Mouse (Mus musculus) forebrain, embryonic 12.5 days (tissue): Measurements from ENCODE around the gene Cnih3. TPM values are rescaled to one million over a fixed set of nuclear protein-coding genes. Genes with fewer than 3 reads are reported as not detected.

ENCODE experiments used
- ATAC-seq: fragments of 200-750 bp; cut with Nextera tagmentation; 2 replicates; pipeline ENCODE4 v1.8.0; 2017; ENCODE audit warnings: moderate TSS enrichment; ENCODE audit not compliant: low FRiP score
- H3K27ac ChIP-seq: fragments of 300-500 bp; sonication (generic); 2 replicates; pipeline ENCODE4 v1.5.1; 2016; ENCODE audit warnings: mild to moderate bottlenecking
- H3K27me3 ChIP-seq: fragments of 300-500 bp; sonication (generic); 2 replicates; pipeline ENCODE4 v1.6.1; 2016; ENCODE audit warnings: mild to moderate bottlenecking
- H3K36me3 ChIP-seq: fragments of 300-500 bp; sonication (generic); replicated peaks from 2 replicates; pipeline ENCODE4 v1.6.1; 2016; ENCODE audit warnings: mild to moderate bottlenecking
- H3K4me1 ChIP-seq: fragments of 300-500 bp; sonication (generic); 2 replicates; pipeline ENCODE4 v1.6.1; 2016
- H3K4me2 ChIP-seq: fragments of 300-500 bp; sonication (generic); 2 replicates; pipeline ENCODE4 v1.6.1; 2016; ENCODE audit warnings: mild to moderate bottlenecking, moderate library complexity
- H3K4me3 ChIP-seq: fragments of 300-500 bp; sonication (generic); replicated peaks from 2 replicates; pipeline ENCODE4 v1.5.1; 2016; ENCODE audit warnings: mild to moderate bottlenecking
- H3K9ac ChIP-seq: fragments of 300-500 bp; sonication (generic); 2 replicates; pipeline ENCODE4 v1.6.1; 2016; ENCODE audit warnings: mild to moderate bottlenecking
- H3K9me3 ChIP-seq: fragments of 300-500 bp; sonication (generic); 2 replicates; pipeline ENCODE4 v1.6.1; 2016
- WGBS: fragments of 180-500 bp; shearing (Covaris S2); methylation state at CpG from one replicate; pipeline ENCODE4 v1.1.7; 2016; 5-methylcytosine and 5-hydroxymethylcytosine counted together
- polyA plus RNA-seq: library from polyadenylated mRNA; unstranded; fragments of >200 nt; fragmentation: Nextera tagmentation; extraction: Ambion mirVana; gene quantifications from 2 replicates; pipeline ENCODE4 v1.2.1, GENCODE M21; 2016

The Cnih3 gene
- polyA plus RNA-seq, 1 experiment from 2014 or later: 4.3 TPM

DNA sequence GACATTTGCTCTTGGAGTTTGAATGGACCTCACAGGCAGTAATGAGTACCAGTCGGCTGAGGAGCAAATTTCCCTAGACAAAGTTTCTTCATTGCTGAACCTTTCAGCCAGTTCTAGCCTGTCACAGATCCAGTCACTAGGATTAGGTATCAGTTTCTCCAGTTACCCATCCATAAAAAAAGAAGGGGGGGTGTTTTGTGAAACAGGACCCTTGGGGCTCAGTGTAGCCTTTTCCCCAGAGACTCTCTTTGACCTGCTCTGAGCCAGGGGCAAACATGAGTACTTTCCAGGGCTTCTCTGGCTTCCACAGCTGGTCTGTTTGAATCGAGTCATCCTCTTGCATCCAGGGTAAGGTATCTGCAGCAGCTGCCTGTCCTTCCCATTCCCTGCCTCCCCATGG is 5.4 kb downstream of the Cnih3 start:
- no peak overlapping the region for H3K4me3 ChIP-seq
- ATAC-seq: no peak
- H3K36me3 ChIP-seq: no peaks in the 10 kb centered on the region
- H3K27me3 ChIP-seq: peaks cover 28% of the 10 kb centered on the region
- WGBS: 61% methylated on average over 2 of the region's 2 CpGs
- no peak overlapping the region for H3K4me2 ChIP-seq
- H3K4me1 ChIP-seq: peaks cover 13% of the 10 kb centered on the region
- no peak overlapping the region for H3K27ac ChIP-seq
- H3K9me3 ChIP-seq: no peaks in the 10 kb centered on the region
- H3K9ac ChIP-seq: no peak overlapping the region

DNA sequence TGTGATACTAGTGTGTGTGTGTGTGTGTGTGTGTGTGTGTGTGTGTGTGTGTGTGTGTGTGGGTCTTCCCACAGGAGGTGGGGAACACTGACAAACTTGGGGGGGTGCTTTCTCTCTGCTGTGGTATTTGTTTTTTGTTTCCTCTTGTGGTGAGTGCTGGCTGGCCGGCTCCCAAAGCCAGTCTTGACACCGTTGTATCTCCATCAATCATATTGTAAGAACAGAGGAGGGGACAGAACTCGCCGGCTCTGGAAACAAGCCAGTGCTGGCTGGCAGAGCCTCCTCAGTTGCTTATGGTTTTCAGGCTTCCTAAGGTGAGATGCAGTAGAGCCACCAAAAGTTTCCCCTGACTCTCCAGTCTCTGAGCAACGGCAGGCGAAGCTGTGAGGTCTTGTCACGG is 6.1 kb downstream of the Cnih3 start:
- no peak overlapping the region for H3K27ac ChIP-seq
- no peaks in the 10 kb centered on the region for H3K9me3 ChIP-seq
- no peak overlapping the region for H3K9ac ChIP-seq
- ATAC-seq: no peak
- no peak overlapping the region for H3K4me2 ChIP-seq
- no peaks in the 10 kb centered on the region for H3K36me3 ChIP-seq
- 89% methylated on average over 7 of the region's 7 CpGs for WGBS
- H3K4me1 ChIP-seq: peaks cover 7% of the 10 kb centered on the region
- H3K27me3 ChIP-seq: peaks cover 22% of the 10 kb centered on the region
- H3K4me3 ChIP-seq: no peak overlapping the region

DNA sequence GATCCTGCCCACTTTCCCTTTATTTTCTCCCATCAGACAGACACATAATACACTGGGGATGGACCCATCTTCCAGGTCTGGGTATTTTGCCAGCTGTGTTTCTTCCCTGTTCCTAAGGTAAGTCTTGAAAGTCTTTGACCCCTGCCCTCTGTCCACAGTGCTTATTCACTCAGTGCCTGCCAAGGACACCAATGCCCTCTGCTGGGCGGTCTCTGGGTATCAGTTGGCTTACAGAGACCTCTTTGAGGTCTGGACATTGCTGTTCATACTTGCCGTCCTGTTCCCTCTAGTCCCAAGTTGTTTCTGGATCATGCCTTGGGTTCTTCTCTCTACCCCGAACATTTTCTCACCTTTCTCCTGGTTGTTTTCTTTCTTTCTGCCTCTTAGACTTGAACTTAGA is 8.3 kb downstream of the Cnih3 start:
- WGBS: 90% methylated on average over 3 of the region's 3 CpGs
- ATAC-seq: no peak
- Histone ChIP-seq H3K9me3 (no peaks in the 10 kb centered on the region), H3K27ac (no peak overlapping the region), H3K4me1 (no peaks in the 10 kb centered on the region), H3K4me3 (no peak overlapping the region), H3K36me3 (no peaks in the 10 kb centered on the region), H3K4me2 (no peak overlapping the region), H3K9ac (no peak overlapping the region), H3K27me3 (no peaks in the 10 kb centered on the region; the same call in 1 of the 2 replicates)

DNA sequence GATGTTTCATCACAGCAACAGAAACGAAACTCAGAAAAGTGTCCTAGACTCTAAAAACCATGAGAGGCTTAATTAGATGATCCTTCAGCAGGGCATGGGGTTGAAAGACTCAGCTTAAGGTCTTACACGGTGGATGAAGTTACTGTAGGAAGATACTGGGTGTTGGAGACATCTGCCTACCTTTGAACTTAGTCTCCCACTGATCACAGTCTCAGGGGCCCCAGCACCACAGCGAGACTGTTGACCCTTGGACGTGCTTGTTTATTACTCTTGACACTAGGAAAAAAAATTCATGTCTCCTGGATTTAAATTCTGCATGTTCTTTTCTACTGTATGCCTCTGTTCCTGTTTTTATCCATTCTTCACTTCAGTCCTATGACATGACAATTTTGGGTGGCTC is 11.6 kb downstream of the Cnih3 start:
- 88% methylated on average over 4 of the region's 4 CpGs for WGBS
- Histone ChIP-seq H3K27ac (no peak overlapping the region), H3K4me1 (peaks cover 13% of the 10 kb centered on the region), H3K9ac (no peak overlapping the region), H3K4me3 (no peak overlapping the region), H3K36me3 (no peaks in the 10 kb centered on the region), H3K9me3 (no peaks in the 10 kb centered on the region), H3K27me3 (peaks cover 4% of the 10 kb centered on the region; the same call in 1 of the 2 replicates), H3K4me2 (no peak overlapping the region)
- ATAC-seq: no peak

DNA sequence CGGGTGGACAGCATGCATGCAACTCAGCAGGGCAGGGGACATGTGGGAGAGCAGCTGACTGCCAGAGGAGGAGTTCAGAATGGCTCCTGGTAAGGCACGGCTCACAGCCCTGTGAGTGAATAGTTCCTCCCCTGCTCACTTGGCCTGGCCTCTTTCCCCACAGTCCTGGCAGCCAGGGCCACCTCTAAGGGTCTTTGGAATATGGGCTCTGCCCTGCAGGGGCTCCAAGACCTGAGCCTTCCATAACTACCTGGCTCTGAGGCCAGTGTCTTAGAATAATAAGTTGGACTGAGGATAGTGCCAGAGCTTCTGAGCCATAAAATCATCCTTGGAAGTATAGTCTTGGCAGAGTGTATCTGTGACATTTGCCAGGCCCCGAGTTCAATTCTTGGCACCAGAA is 12.9 kb downstream of the Cnih3 start:
- Histone ChIP-seq H3K36me3 (no peaks in the 10 kb centered on the region), H3K4me2 (no peak overlapping the region), H3K4me3 (no peak overlapping the region), H3K27ac (no peak overlapping the region), H3K27me3 (peaks cover 4% of the 10 kb centered on the region; the same call in 1 of the 2 replicates), H3K9me3 (no peaks in the 10 kb centered on the region), H3K9ac (no peak overlapping the region), H3K4me1 (peaks cover 20% of the 10 kb centered on the region)
- 74% methylated on average over 3 of the region's 3 CpGs for WGBS
- no peak for ATAC-seq

DNA sequence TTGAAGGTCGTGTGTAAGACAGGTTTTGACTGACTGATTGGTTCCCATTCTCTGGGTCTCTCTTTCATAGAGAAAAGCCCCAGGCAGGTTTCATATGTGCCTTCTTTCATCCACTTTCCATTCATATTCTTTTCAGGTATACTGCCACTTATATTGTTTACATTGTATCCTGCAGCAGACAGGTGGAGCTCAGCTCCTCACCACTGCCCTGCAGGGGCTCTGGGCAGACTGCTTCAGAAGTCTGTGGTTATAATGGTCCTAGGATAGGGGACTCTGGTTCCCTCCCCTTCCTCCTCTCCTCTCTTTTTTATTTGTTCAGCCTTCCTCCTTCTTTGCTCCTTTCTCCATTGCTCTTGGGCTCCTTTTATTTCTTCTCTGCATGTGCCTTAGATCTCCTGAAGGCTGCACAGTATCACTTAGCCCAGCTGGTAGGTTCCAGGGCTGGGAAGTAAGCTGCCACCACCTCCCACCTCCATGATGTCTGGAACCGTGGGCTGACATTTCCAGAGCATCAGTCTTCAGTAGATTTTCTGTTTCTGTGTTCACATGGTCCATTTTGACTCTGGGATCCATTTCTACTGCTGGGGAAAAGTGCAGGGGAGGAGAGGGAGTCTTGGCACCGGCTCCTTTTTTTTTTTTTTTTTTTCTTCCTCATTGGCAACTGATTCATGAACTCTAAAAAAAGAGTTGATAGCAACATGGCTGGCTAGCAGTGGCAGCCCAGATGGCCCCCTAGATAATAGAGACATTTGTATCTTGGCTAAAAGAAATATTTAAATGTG is 16.6 kb downstream of the Cnih3 start:
- 35% methylated on average over 3 of the region's 3 CpGs for WGBS
- Histone ChIP-seq H3K27ac (no peak overlapping the region), H3K9me3 (no peaks in the 10 kb centered on the region), H3K4me1 (peaks cover 20% of the 10 kb centered on the region), H3K36me3 (no peaks in the 10 kb centered on the region), H3K4me3 (no peak overlapping the region), H3K27me3 (peaks cover 4% of the 10 kb centered on the region; the same call in 1 of the 2 replicates), H3K4me2 (no peak overlapping the region), H3K9ac (no peak overlapping the region)
- no peak for ATAC-seq

DNA sequence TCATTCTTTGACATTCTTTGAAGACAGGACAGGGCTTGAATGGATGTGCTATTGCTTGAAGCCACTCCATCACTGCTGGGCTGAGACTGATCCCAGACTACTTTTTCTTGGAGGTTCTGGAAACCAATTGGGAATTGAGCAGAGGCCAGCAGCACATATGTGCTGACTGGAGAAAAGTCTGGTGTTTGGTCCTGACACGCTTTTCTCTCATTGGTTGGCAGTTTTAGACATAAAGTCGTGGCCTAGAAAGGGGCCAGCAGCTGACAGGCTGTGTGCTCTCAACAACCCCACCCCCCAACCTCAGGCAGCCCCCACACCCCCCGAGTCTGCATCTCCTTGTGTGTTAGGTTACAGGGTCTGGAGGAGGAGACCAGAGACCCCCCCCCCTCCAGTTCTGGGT is 17.9 kb downstream of the Cnih3 start:
- Histone ChIP-seq H3K9me3 (no peaks in the 10 kb centered on the region), H3K36me3 (no peaks in the 10 kb centered on the region), H3K27me3 (peaks cover 4% of the 10 kb centered on the region; the same call in 1 of the 2 replicates), H3K9ac (no peak overlapping the region), H3K4me3 (no peak overlapping the region), H3K27ac (no peak overlapping the region), H3K4me2 (no peak overlapping the region), H3K4me1 (peaks cover 20% of the 10 kb centered on the region)
- 69% methylated on average over 3 of the region's 3 CpGs for WGBS
- no peak for ATAC-seq

DNA sequence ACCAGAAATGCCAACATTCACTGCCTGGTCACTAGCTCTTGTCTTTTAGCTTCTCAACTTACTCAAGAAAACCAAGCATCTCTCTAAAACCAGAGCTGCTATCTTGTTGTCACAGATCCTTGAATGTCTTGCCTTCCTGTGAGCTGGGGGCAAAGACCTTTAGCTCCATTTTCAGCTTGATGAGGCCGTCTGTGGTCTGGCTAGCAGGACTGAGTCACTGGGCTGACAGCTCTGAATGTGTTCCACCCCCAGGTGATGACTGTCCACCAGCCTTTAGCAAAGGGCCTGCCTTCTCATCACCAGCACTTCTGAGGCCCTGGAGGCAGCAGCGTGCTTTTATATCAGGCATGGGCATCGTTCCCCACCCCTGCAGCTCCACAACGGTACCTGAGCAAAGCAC is 18.8 kb downstream of the Cnih3 start:
- Histone ChIP-seq H3K36me3 (no peaks in the 10 kb centered on the region), H3K4me2 (no peak overlapping the region), H3K4me3 (no peak overlapping the region), H3K4me1 (peaks cover 21% of the 10 kb centered on the region), H3K9me3 (no peaks in the 10 kb centered on the region), H3K9ac (no peak overlapping the region), H3K27me3 (peaks cover 4% of the 10 kb centered on the region; the same call in 1 of the 2 replicates), H3K27ac (no peak overlapping the region)
- no peak for ATAC-seq
- 80% methylated on average over 4 of the region's 4 CpGs for WGBS

DNA sequence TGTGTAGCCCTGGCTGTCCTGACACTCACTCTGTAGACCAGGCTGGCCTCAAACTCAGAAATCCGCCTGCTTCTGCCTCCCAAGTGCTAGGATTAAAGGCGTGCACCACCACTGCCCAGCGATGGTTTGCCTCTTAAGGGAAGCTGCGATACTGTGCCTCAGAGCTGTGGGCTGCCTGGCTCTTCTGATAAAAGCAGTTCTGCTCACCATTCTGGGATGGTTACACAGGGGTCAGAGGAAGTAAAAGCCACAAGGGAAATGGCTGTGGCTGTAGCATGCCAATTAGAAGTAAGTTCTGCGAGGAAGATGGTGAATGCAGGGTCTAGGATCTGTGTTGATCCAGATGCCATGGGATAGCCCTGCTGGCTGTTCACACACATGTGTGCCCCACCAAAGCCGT is 19.9 kb downstream of the Cnih3 start:
- Histone ChIP-seq H3K9me3 (no peaks in the 10 kb centered on the region), H3K4me2 (no peak overlapping the region), H3K4me1 (peaks cover 26% of the 10 kb centered on the region), H3K27ac (no peak overlapping the region), H3K27me3 (no peaks in the 10 kb centered on the region), H3K9ac (no peak overlapping the region), H3K4me3 (no peak overlapping the region), H3K36me3 (no peaks in the 10 kb centered on the region)
- ATAC-seq: no peak
- 79% methylated on average over 6 of the region's 6 CpGs for WGBS

DNA sequence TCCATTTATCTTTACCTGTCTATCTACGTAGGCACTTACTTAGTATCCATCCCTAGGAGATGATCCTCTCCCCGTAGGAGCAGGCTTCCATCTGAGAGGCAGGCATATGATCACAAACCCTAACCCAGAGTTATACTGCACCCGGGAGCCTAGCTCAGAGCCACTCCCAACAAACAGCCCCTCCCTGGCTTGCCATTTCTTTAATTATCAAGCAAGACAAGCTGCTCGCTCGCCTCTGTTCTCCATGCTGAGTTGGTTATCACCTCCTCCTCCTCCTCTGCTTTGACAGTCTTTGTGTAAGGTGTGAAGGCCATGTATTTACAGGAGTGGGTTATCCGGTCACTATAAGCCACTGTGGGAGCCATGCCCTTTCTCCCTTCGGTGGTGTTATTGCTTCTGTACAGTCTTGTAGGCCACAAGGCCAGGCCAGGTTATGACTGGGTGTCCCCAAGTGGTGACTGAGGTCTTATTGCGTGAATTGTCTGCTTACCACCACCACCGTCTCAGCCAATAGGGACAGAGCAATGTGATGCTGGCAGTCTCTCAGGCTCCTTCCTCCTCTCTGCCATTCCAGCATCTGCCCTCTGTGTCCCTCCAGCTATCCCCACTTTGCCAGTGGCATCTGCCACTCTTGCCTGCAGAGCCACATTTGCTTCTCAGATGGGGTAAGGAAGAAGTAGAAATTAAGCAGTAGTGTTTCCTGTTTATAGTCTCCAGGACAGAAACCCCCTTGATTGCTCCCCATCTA is 22.4 kb downstream of the Cnih3 start:
- H3K4me2 ChIP-seq: no peak overlapping the region
- H3K36me3 ChIP-seq: no peaks in the 10 kb centered on the region
- H3K27me3 ChIP-seq: no peaks in the 10 kb centered on the region
- WGBS: 86% methylated on average over 9 of the region's 9 CpGs
- peaks cover 10% of the 10 kb centered on the region for H3K4me1 ChIP-seq
- no peak overlapping the region for H3K27ac ChIP-seq
- no peak overlapping the region for H3K4me3 ChIP-seq
- H3K9me3 ChIP-seq: no peaks in the 10 kb centered on the region
- ATAC-seq: no peak
- H3K9ac ChIP-seq: no peak overlapping the region

DNA sequence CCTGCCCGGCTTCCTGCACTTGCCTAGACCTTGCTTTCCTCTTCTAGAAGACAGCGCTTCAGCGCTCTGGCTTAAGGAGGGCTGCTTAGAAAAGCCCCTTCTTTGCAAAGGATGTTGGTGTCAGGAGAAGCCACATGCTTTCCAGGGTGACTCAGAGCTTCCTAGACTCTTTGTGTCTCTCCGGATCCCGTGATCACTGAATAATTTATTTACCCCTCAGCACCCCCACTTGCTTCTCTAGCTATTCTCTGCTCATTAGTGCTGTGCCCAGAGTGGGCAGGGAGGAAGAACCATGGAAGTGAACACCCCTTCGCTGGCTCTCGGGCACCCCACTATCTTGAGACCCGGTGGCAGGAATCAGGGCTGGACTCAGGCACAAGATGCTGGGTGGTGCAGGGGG is 24.0 kb downstream of the Cnih3 start:
- no peak overlapping the region for H3K27ac ChIP-seq

DNA sequence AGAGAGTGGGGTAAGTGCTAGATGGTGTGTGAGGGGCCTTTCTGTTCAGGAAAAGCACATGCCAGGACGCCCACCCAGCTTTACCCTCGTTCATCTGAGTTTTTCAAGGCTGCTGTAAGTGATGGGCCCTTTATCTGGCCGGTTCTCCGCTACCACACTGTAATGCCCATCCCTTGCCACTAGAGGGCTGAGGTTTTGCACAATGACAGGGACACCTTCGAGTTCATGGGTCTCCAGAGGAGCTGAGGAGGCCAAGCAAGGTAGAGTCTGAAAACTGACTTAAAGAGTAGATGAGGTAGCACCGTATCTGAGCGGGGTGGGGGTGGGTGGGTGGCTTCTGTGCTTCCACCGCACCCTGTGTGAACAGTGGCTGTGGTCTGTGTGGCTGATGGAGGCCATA is 27.2 kb downstream of the Cnih3 start:
- Histone ChIP-seq H3K4me1 (peaks cover 15% of the 10 kb centered on the region), H3K27ac (no peak overlapping the region), H3K9ac (no peak overlapping the region), H3K27me3 (no peaks in the 10 kb centered on the region), H3K9me3 (no peaks in the 10 kb centered on the region), H3K36me3 (no peaks in the 10 kb centered on the region), H3K4me2 (no peak overlapping the region), H3K4me3 (no peak overlapping the region)
- WGBS: 20% methylated on average over 8 of the region's 8 CpGs
- 0 out of 2 replicates have a peak, but pooled peaks have one; percentile 33 for ATAC-seq

More for the DNA sequence above, 24.0 kb downstream of the Cnih3 start:
- H3K9ac ChIP-seq: no peak overlapping the region
- WGBS: 60% methylated on average over 8 of the region's 8 CpGs
- no peak overlapping the region for H3K4me3 ChIP-seq
- peaks cover 8% of the 10 kb centered on the region for H3K4me1 ChIP-seq
- no peaks in the 10 kb centered on the region for H3K36me3 ChIP-seq
- no peak for ATAC-seq
- H3K27me3 ChIP-seq: no peaks in the 10 kb centered on the region
- no peaks in the 10 kb centered on the region for H3K9me3 ChIP-seq
- H3K4me2 ChIP-seq: no peak overlapping the region
